Mouse (Mus musculus) layer of hippocampus, adult 9-10 months (tissue): ENCODE results near the gene Map6.
"Not testable (repeated sequence)": the region's sequence is repeated elsewhere in the genome, so short reads cannot be mapped to it uniquely, and the experiment has no call there.

ENCODE experiments used
- DNase-seq: peaks from one replicate; pipeline ENCODE4 v3.0.0; 2022; ENCODE audit warnings: low spot score

The Map6 gene

GRCm38 (mm10) chr7:99356244-99356930 lies 89.1 kb downstream of the Map6 start:
- DNase-seq: no peak

GRCm38 (mm10) chr7:99357201-99357600 lies 90.0 kb downstream of the Map6 start:
- no peak for DNase-seq

- no peak for DNase-seq
Observed at GRCm38 (mm10) chr7:99358371-99358770, 91.1 kb downstream of the Map6 start.

- DNase-seq: no peak
Observed at GRCm38 (mm10) chr7:99360021-99360802, 93.0 kb downstream of the Map6 start.

GRCm38 (mm10) chr7:99360803-99361414 lies 93.7 kb downstream of the Map6 start:
- DNase-seq: no peak

- DNase-seq: no peak
Observed at GRCm38 (mm10) chr7:99362137-99362536, 94.9 kb downstream of the Map6 start.

GRCm38 (mm10) chr7:99365069-99365468 lies 97.8 kb downstream of the Map6 start:
- no peak for DNase-seq

GRCm38 (mm10) chr7:99366716-99367115 lies 99.5 kb downstream of the Map6 start:
- DNase-seq: no peak

- DNase-seq: not testable (repeated sequence)
Observed at GRCm38 (mm10) chr7:99374325-99374724, 107.1 kb downstream of the Map6 start.

- peak; percentile 67 for DNase-seq
Observed at GRCm38 (mm10) chr7:99375455-99375854, 108.2 kb downstream of the Map6 start.

GRCm38 (mm10) chr7:99378870-99379269 lies 111.6 kb downstream of the Map6 start:
- no peak for DNase-seq

GRCm38 (mm10) chr7:99380491-99381213 lies 113.4 kb downstream of the Map6 start:
- DNase-seq: no peak

GRCm38 (mm10) chr7:99381214-99382087 lies 114.2 kb downstream of the Map6 start, which contains the start of gene Gdpd5:
Gene Gdpd5, plus strand, starts transcription at chr7:99381414.
- DNase-seq: peak; percentile 92

GRCm38 (mm10) chr7:99382088-99383000 lies 115.1 kb downstream of the Map6 start:
- DNase-seq: no peak

GRCm38 (mm10) chr7:99383246-99383645 lies 116.0 kb downstream of the Map6 start:
- DNase-seq: no peak

GRCm38 (mm10) chr7:99384101-99384611 lies 116.9 kb downstream of the Map6 start:
- DNase-seq: no peak

- DNase-seq: no peak
Observed at GRCm38 (mm10) chr7:99386030-99386429, 118.8 kb downstream of the Map6 start.
